Mouse (Mus musculus) cerebellum, postnatal 25 days (tissue): ENCODE measurements around the gene Kcnj4.
"Not testable (repeated sequence)": the region's sequence is repeated elsewhere in the genome, so short reads cannot be mapped to it uniquely, and the experiment has no call there.

Experiments used
- DNase-seq, 2 experiments: peaks; one replicate each; pipeline ENCODE4 v3.0.0; 2021; ENCODE audit warnings: mixed read lengths in 2 of 2

The Kcnj4 gene

DNA sequence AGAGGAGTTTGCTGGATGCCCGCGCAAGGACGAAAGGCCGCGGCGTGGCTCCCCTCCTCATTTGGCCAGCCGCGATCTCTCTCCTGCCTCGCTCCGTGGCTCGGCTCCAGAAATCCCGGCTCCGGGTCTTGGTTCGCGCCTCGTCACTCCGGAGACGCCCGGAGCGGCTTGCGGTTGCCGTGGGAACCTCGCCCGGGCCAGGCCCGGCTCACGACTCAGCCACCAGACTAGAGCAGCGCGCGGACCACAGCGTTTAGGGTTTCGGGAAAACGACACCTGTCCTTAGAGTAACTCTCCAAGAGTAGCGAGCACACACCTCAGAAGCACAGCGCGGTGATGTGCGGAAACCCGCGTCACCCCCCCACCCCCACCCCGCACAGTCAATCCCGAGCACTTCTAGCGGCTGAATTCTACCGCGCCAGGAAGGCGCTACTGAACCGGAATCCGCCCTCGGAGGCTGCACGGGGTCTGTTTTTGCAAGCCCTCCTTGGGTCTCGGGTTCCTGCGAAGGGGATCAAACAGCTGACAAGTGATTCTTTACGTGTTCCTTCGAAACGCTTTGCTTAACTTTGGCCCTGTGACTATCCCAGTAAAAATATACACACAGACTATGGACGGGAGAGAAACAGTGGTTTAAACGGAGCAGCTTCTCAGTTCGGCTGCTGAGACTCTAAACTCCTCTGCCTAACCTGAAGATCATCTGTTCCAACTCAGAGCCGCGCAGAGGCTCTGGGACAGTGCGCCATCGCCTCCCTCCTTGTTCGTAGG lies 6.7 kb upstream of the Kcnj4 start:
- DNase-seq: peak; percentile 89 to 93

GRCm38 (mm10) chr15:79510425-79510824 lies 5.4 kb upstream of the Kcnj4 start:
- DNase-seq: no peak

DNA sequence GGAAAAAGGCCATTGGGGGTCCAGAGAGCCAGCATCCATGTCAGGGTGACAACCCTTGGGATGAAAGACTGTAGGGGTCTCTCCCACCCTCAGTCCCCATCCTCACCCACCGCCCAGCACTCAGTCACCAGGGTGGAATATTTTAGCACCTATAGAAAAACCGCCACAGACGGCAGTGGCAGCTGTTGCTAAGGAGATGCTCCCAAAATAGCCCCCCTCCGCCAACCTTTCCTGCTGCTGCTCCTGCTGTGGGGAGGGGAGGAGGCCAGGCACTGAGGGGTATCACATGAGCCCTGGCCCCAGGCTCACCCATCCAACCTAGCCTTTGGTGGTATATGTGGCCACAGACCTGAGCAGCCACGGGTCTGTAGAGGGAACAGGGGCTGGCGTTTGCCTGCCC lies 5.0 kb upstream of the Kcnj4 start:
- DNase-seq: no peak

DNA sequence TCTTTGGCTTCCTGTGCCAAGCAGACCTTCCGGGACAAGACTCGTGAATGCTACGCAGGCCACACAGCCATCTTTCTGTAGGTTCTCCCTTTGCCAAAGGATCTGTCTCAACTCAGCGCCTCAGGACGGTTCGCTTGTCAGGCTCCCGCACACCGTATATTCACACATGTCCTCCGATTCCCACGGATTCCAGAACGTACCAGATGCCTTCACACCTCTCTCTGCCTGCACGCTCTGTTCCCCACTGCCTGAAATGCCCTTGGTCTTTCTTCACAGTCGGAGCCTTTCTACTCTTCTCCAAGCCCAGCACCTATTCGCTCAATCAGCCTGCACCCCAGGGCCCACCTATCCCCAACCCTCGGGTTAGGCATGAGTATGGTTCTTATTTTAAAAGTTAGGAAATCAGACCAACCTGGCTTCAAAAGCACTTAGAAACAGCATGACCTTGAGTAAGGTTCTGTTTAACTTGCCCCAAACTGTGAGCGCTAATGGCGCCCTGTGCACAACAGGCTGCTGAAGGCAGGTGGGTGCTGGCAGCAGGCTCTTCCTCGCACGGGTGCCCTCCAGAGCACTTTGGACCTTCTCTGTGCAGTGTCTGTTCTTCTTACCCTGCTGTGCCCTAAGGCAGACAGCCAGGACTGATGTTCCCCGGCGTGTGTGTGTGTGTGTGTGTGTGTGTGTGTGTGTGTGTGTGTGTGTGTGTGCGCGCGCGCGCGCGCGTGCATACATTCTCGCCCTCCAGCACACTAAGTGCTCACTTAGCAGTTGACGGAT lies 2.2 kb upstream of the Kcnj4 start:
- no peak for DNase-seq

- no peak for DNase-seq
Observed at GRCm38 (mm10) chr15:79506460-79506859, 1.4 kb upstream of the Kcnj4 start.

GRCm38 (mm10) chr15:79505616-79506283 lies 709 bp upstream of the Kcnj4 start:
- peak; percentile 68 to 85 for DNase-seq

GRCm38 (mm10) chr15:79503438-79503837 lies 1.6 kb downstream of the Kcnj4 start:
- no peak for DNase-seq

GRCm38 (mm10) chr15:79502891-79503341 lies 2.1 kb downstream of the Kcnj4 start:
- no peak for DNase-seq

- no peak for DNase-seq
Observed at GRCm38 (mm10) chr15:79500110-79500509, 4.9 kb downstream of the Kcnj4 start.

DNA sequence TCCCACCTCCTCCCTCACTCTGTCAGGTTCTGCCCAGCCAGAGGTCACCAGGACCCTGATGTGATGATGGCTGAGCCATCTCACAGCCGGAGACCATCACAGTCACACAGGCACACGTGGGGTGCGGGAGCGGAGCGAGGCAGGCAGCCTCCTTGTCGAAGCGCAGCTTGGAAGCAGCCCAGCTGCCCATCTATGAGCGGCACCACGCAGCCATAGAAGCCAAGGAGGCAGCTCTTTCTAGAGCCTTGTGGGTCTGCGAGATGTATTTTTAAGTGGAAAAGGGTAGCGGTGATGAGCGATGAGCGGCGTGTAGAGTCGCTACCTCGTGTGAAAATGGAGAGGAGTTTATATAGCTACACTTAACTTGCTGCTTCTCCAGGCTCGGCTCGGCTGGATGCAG lies 11.5 kb downstream of the Kcnj4 start:
- peak in 1 of 2 experiments; percentile 24 for DNase-seq

GRCm38 (mm10) chr15:79489463-79489862 lies 15.6 kb downstream of the Kcnj4 start:
- DNase-seq: no peak

DNA sequence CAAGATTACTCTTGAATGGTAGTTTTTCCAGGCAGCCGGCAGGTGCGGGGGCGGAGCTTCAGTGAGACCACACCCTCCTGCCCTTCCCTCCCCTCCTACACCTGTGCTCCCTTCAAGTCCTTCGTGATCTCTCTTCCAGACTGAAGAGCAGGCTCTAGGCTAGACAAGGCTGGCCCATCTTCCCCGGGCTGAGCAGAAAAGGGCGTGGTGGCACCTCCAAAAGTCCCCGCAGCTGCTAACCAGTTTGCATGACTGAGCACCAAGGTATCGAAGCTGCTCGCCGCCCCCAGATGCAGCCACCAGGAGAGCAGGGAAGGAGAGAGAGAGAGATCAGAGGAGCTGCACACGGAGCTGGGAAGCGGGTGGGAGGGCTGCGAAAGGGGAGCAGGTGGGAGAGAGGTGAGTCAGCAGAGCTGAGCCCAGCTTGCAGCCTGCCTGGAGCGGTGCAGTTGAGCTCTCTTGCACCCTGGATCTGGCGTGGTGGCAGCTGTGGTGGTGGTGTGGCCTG lies 23.8 kb downstream of the Kcnj4 start:
- no peak for DNase-seq

- DNase-seq: no peak
Observed at GRCm38 (mm10) chr15:79477227-79477626, 27.8 kb downstream of the Kcnj4 start.

DNA sequence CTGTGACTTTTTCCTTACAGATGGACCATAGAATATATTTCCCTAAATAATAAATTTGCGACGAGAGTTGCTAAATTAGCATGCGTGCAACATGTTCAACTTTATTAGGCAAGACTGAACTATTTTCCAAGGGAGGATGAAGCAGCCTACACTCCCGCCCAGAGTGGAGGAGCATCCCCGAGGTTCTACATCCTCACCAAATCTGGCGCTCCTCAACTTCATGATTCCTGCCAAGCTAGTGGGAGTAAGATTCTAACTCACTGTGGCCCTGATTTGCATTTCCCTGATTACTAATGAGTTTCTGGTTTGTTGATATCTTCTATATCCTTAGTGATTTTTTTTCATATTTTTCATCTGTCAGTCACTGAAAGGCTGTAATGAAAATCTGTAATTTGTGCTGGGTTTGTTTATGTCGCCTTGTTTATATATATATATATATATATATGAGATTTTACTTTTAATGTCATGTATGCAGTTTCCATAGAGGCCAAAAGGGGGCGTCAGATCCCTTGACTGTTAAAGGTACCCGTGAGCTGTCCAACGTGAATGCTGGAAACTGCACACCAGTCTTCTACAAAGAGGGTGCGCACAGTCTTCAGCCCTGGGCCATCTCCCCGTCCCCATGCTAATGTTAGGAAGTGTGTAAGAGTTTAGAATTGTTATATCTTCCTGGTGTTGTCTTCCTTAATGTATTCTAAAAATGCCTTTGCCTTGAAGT lies 31.2 kb downstream of the Kcnj4 start:
- no peak for DNase-seq

- DNase-seq: no peak
Observed at GRCm38 (mm10) chr15:79473042-79473441, 32.0 kb downstream of the Kcnj4 start.

DNA sequence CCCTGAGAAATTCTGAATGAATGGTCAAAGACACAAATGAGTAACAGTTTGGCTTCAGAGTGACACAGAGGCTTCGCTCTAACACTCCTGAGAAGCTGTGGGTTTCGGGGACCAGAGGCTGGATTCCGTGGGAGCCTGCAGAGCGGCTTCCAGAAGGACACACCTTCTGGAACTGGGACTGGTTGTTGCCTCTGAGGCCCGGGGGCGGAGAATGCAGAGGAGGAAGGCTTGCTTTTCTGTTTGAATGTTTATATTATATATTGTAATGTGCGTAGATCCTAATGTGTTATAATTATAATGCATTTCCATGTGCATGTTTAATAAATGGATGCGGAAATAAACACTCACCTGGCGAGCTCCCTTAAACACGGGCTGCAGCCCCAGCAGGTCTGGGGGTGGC lies 33.9 kb downstream of the Kcnj4 start:
- DNase-seq: no peak

- DNase-seq: no peak
Observed at GRCm38 (mm10) chr15:79470583-79470982, 34.5 kb downstream of the Kcnj4 start.

DNA sequence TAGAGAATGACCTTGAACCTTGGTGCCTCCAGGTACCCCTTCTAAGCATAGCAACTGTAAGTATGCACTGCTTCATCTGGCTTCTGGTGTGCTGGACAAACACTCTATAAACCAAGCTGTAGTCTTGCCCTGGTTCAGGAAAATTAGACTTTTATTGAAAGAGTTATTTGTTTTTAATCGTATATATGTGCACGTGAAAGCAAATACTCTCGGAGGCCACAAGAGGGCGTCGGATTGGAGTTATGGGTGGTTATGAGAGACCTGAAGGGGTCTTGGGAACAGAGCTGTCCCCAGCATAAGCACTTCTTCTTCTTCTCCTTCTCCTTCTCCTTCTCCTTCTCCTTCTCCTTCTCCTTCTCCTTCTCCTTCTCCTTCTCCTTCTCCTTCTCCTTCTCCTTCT lies 35.5 kb downstream of the Kcnj4 start:
- DNase-seq: no peak

GRCm38 (mm10) chr15:79466601-79467286 lies 38.3 kb downstream of the Kcnj4 start:
- DNase-seq: peak; percentile 90 to 93

DNA sequence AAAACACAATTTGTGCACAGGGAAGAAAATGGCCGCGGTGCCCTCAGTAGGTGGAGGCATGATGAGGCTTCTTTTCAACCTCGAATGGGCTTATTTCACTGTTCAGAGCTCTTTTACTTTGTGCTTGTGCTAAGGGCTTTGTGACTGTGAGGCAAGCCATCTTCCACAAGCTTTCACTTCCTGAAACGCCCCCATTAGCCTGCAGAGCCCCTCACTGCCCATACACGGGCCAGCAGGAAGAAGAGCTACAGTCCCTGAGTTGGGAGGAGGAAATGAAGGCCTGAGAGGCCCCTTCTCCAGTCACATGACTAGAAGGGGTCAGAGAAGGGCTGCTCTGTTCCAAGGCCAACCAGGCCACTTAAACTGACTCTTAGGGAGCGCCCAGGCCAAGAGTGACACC lies 48.5 kb downstream of the Kcnj4 start:
- no peak for DNase-seq

DNA sequence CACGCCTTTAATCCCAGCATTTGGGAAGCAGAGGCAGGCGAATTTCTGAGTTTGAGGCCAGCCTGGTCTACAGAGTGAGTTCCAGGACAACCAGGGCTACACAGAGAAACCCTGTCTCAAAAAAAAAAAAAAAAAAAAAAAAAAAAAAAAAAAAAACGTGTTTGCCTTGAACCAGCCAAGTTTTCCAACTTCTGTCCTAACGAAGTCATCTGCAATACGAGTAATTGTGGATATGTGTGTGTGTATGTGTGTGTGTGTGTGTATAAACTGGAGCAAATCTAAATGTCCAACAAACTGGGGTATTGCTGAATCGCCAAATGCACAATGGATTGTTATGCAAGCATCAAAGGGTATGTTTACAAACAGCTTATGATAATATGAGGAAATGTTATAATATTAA lies 48.9 kb downstream of the Kcnj4 start:
- DNase-seq: not testable (repeated sequence)
